Mouse (Mus musculus) heart, embryonic 14.5 days (tissue): Measurements from ENCODE around the gene Rwdd2a. TPM values are rescaled to one million over a fixed set of nuclear protein-coding genes. Genes with fewer than 3 reads are reported as not detected.

Source experiments
- ATAC-seq: fragments of 200-750 bp; cut with Nextera tagmentation; 2 replicates; pipeline ENCODE4 v1.8.0; 2017; ENCODE audit warnings: low read depth, moderate TSS enrichment; ENCODE audit not compliant: insufficient number of reproducible peaks, insufficient read depth, low FRiP score
- H3K27ac ChIP-seq, 2 experiments: fragments of 200-500 bp in 1 of 2; fragments of 300-500 bp in 1 of 2; sonication (generic) in 1 of 2; replicated peaks in 1 of 2; 2 replicates each; pipeline ENCODE4 v1.5.1; 2012 to 2014; ENCODE audit warnings: low read depth in 2 of 2, low read length in 2 of 2, control low read depth in 1 of 2, mild to moderate bottlenecking in 1 of 2, mixed read lengths in 1 of 2; ENCODE audit not compliant: control insufficient read depth in 1 of 2, insufficient read depth in 1 of 2
- H3K27me3 ChIP-seq: fragments of 300-500 bp; sonication (generic); 2 replicates; pipeline ENCODE4 v1.6.1; 2014; ENCODE audit warnings: mild to moderate bottlenecking, low read length, control low read depth; ENCODE audit not compliant: control insufficient read depth, insufficient read depth
- H3K36me3 ChIP-seq: fragments of 300-500 bp; sonication (generic); 2 replicates; pipeline ENCODE4 v1.6.1; 2014; ENCODE audit warnings: mild to moderate bottlenecking, control low read depth, low read length, mixed read lengths; ENCODE audit not compliant: control insufficient read depth, insufficient read depth
- H3K4me1 ChIP-seq, 2 experiments: fragments of 200-500 bp in 1 of 2; fragments of 300-500 bp in 1 of 2; sonication (generic) in 1 of 2; 2 replicates each; pipeline ENCODE4 v1.6.1; 2012 to 2014; ENCODE audit warnings: low read length in 2 of 2, control low read depth in 1 of 2, mixed read lengths in 1 of 2; ENCODE audit not compliant: control insufficient read depth in 2 of 2, insufficient read depth in 2 of 2
- H3K4me2 ChIP-seq: fragments of 300-500 bp; sonication (generic); 2 replicates; pipeline ENCODE4 v1.6.1; 2014; ENCODE audit warnings: mild to moderate bottlenecking, low read length
- H3K4me3 ChIP-seq, 2 experiments: fragments of 200-500 bp in 1 of 2; fragments of 300-500 bp in 1 of 2; sonication (generic) in 1 of 2; 2 replicates each; pipeline ENCODE4 v1.5.1; 2012 to 2014; ENCODE audit warnings: low read length in 2 of 2, mild to moderate bottlenecking in 2 of 2, control low read depth in 1 of 2, low read depth in 1 of 2, moderate library complexity in 1 of 2; ENCODE audit not compliant: control insufficient read depth in 1 of 2, insufficient read depth in 1 of 2
- H3K9ac ChIP-seq: fragments of 300-500 bp; sonication (generic); 2 replicates; pipeline ENCODE4 v1.6.1; 2014; ENCODE audit warnings: mild to moderate bottlenecking, low read length
- H3K9me3 ChIP-seq: fragments of 300-500 bp; sonication (generic); 2 replicates; pipeline ENCODE4 v1.6.1; 2016; ENCODE audit warnings: low read length, control low read depth; ENCODE audit not compliant: control insufficient read depth
- WGBS: fragments of 180-500 bp; shearing (Covaris S2); extraction: QIAGEN DNeasy Blood & Tissue Kit; methylation state at CpG from one replicate; pipeline ENCODE4 v1.1.7; 2014; 5-methylcytosine and 5-hydroxymethylcytosine counted together
- polyA plus RNA-seq: library from polyadenylated mRNA; unstranded; fragments of >200 nt; fragmentation: Nextera tagmentation; extraction: Ambion mirVana; gene quantifications from 2 replicates; pipeline ENCODE4 v1.2.1, GENCODE M21; 2014

The Rwdd2a gene
- polyA plus RNA-seq, 1 experiment from 2014 or later = 4.8 TPM

DNA sequence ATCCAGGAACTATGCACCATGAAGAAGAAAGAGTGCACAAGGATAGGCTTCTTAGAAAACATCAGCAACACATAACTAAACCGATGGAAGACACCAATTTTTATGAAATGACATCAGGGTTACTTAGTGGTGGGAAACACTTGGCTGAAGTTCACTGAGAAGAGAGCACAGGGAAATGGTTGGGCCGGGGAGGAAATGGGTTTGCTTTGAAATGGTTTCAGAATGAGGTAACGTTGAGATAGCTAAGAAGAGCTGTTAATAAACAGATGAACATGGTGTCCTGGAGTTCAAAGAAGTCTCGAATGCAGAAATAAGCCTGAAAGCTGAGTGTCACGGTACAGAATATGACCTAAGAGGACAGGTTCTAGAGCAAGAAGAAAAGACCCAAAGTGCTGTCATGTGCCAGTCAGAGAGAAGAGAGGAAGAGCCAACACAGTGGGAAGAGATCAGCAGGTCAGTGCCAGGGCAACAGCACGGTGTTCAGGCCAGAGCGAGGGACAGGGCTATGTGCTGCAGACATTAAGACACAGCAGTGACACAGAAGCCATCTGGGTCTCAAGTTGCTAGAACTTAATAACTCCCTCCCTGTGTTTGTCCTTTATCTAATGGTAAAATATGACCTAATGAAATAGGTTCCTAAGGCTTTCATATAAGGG lies 46.2 kb downstream of the Rwdd2a start:
- WGBS = 58% methylated on average over 7 of the region's 7 CpGs
- no peak for ATAC-seq

DNA sequence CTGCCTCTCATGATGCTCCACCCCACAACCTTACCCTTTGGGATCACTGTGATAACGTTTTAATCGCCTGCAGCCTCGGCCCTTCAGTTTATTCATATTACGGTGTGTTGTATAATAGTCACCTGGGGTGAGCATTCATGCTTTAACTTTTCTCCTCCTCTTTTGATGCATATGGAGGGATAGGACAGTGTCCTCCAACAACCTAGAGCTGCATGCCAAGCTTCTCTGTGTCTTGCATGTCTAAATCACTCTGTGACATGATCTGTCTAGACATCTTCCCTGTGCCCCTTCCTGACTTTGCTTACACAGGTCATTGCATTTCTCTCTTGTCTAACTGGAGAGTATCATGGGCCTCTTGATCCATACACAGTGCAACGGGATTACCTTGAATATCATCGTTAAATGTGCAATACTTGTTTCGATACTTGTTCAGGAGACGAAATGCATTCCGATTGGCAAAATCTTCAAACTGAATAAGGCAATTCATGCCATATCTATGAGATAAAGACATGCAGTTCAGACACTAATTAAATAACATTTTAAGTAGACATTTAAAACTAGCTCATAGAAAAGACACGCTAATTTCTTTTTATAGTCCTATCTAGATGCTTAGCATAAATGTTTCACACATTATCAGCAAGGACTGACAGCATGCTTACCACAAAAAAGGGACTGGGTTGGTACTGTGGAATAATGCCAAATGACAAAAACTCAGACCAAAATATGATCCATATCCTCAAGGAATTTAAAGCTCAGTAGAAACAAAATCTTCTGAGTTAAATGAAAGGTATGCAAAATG lies 47.7 kb downstream of the Rwdd2a start:
- Histone ChIP-seq H3K27ac (no peak overlapping the region), H3K36me3 (0 out of 2 replicates have a peak, but pooled peaks cover 3% of the 10 kb centered on the region), H3K9me3 (no peaks in the 10 kb centered on the region), H3K4me3 (no peak overlapping the region), H3K4me1 (peaks cover 2 to 19% of the 10 kb centered on the region in 2 experiments; a peak in 3 of 4 replicates), H3K27me3 (no peaks in the 10 kb centered on the region), H3K4me2 (no peak overlapping the region), H3K9ac (no peak overlapping the region)
- ATAC-seq = no peak
- 66% methylated on average over 10 of the region's 10 CpGs for WGBS

More for the DNA sequence above, 46.2 kb downstream of the Rwdd2a start:
- Histone ChIP-seq H3K4me3 (no peak overlapping the region), H3K36me3 (0 out of 2 replicates have a peak, but pooled peaks cover 3% of the 10 kb centered on the region), H3K4me1 (peaks cover 2 to 19% of the 10 kb centered on the region in 2 experiments; a peak in 3 of 4 replicates), H3K27ac (peak overlapping the region; percentile 40 to 53; a peak in 2 of 4 replicates), H3K9me3 (no peaks in the 10 kb centered on the region), H3K4me2 (no peak overlapping the region), H3K9ac (no peak overlapping the region), H3K27me3 (no peaks in the 10 kb centered on the region)

DNA sequence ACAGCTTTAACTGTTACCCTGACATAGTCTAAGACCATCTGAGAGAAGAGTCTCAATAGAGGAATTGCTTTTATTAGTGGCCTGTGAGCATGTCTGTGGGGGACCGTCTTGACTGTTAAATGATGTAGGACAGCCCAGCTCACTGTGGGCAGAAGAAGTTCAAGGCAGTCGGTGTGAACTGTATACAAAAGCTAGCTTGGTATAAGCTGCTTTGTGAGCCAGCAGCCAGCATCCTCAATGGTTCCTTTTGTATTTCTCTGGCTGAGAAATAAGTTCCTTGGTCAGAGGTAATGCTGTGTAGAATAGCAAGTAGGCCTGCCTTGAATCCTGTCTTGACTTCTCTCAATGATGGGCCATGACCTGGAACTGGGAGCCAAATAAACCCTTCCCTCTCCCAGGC lies 50.3 kb downstream of the Rwdd2a start:
- H3K27me3 ChIP-seq = no peaks in the 10 kb centered on the region
- H3K9me3 ChIP-seq = no peaks in the 10 kb centered on the region
- H3K36me3 ChIP-seq = 0 out of 2 replicates have a peak, but pooled peaks cover 3% of the 10 kb centered on the region
- H3K4me1 ChIP-seq = peaks cover 2 to 19% of the 10 kb centered on the region in 2 experiments; a peak in 3 of 4 replicates
- no peak overlapping the region for H3K4me3 ChIP-seq
- 83% methylated on average over 2 of the region's 2 CpGs for WGBS
- H3K9ac ChIP-seq = no peak overlapping the region
- no peak overlapping the region for H3K27ac ChIP-seq
- H3K4me2 ChIP-seq = no peak overlapping the region
- ATAC-seq = no peak

GRCm38 (mm10) chr9:86624039-86624438 lies 52.2 kb downstream of the Rwdd2a start:
- Histone ChIP-seq H3K4me3 (no peak overlapping the region), H3K9me3 (no peaks in the 10 kb centered on the region), H3K36me3 (no peaks in the 10 kb centered on the region), H3K4me1 (0 out of 4 replicates have a peak, but pooled peaks cover 0 to 6% of the 10 kb centered on the region in 2 experiments), H3K27me3 (no peaks in the 10 kb centered on the region), H3K27ac (no peak overlapping the region), H3K9ac (no peak overlapping the region), H3K4me2 (no peak overlapping the region)
- WGBS = 84% methylated on average over 12 of the region's 12 CpGs
- no peak for ATAC-seq

Other genes with a start within 250 kb of the Rwdd2a start
- 4.1 and 4.6 TPM in 2 replicates for gene Ube2cbp, start 107.0 kb upstream of the Rwdd2a start, polyA plus RNA-seq
- gene Dop1a, start 104.8 kb upstream of the Rwdd2a start, polyA plus RNA-seq = 13.8 and 16.5 TPM in 2 replicates
- gene Pgm3, start 149 bp upstream of the Rwdd2a start, polyA plus RNA-seq = 16.6 and 20.3 TPM in 2 replicates
- 29.3 and 33.3 TPM in 2 replicates for gene Me1, start 124.0 kb downstream of the Rwdd2a start, polyA plus RNA-seq
- 24.5 and 35.7 TPM in 2 replicates for gene Prss35, start 171.7 kb downstream of the Rwdd2a start, polyA plus RNA-seq